Mouse (Mus musculus): ENCODE data around the gene Asb13. TPM values are rescaled to one million over a fixed set of nuclear protein-coding genes. Genes with fewer than 3 reads are reported as not detected.

Gene Asb13
- polyA plus RNA-seq, 1 experiment from 2014 or later: 19.7 TPM

DNA sequence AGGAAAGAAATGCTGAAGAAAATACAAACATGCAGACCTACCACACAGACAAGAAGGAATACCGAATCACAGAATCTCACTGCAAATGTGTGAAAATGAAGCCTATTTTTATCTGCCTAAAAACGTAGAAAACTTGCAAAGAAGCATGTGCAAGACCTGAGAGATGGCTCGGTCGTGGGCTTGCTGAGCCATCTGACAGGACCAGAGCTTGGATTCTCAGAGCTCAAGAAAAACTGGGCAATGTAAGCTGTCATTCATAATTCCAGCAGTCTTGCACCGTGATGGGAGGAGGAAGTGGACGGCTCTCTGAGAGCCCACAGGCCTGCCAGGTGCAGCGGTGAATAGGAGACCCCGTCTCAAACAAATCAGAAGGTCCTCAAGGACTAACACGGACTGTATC is 1.3 kb upstream of the Asb13 start:
- no peaks in the 10 kb centered on the region for H3K4me1 ChIP-seq (replicated peaks; ENCODE audit: control insufficient read depth, insufficient read depth, low read length)
- WGBS: 85% methylated on average over 9 of the region's 9 CpGs
- no peak overlapping the region for H3K4me2 ChIP-seq (ENCODE audit: low read length)
- no peaks in the 10 kb centered on the region for H3K9me3 ChIP-seq (ENCODE audit: control insufficient read depth, low read length)
- no peaks in the 10 kb centered on the region for H3K36me3 ChIP-seq (ENCODE audit: control insufficient read depth, insufficient read depth)
- no peak overlapping the region for H3K9ac ChIP-seq (replicated peaks; ENCODE audit: low read depth, low read length)
- no peak overlapping the region for H3K4me3 ChIP-seq (replicated peaks; ENCODE audit: low read length)
- no peak overlapping the region for H3K27ac ChIP-seq (ENCODE audit: low read length)
- H3K27me3 ChIP-seq (replicated peaks; ENCODE audit: control insufficient read depth, insufficient read depth, low read length): no peaks in the 10 kb centered on the region
- no peak for ATAC-seq

- Histone ChIP-seq H3K27me3 (replicated peaks; ENCODE audit: control insufficient read depth, insufficient read depth, low read length) (no peaks in the 10 kb centered on the region), H3K9ac (replicated peaks; ENCODE audit: low read depth, low read length) (no peak overlapping the region), H3K9me3 (ENCODE audit: control insufficient read depth, low read length) (no peaks in the 10 kb centered on the region), H3K4me2 (ENCODE audit: low read length) (no peak overlapping the region), H3K36me3 (ENCODE audit: control insufficient read depth, insufficient read depth) (no peaks in the 10 kb centered on the region), H3K4me1 (replicated peaks; ENCODE audit: control insufficient read depth, insufficient read depth, low read length) (no peaks in the 10 kb centered on the region), H3K4me3 (replicated peaks; ENCODE audit: low read length) (no peak overlapping the region), H3K27ac (ENCODE audit: low read length) (no peak overlapping the region)
- 44% methylated on average over 6 of the region's 6 CpGs for WGBS
- ATAC-seq: no peak
Measured at GRCm38 (mm10) chr13:3633131-3633530, 701 bp upstream of the Asb13 start.

DNA sequence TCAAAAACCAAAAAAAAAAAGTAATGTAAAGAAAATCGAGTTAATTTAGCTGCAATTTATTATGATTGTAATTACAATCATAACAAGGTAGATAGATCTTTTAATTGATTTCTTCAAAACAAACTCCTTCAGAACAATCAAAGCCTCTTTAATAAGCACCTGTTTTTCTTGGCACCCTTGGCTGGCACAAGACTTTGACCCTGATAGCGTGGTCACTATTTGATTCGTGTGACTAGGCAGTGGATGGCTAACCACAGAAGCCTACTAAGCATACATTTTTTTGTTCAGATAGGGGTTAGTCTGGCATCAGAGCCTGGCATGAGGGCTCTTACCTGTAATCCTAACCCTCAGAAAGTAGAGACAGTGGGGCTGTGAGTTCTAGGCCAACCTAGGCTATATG is 1.2 kb downstream of the Asb13 start:
- Histone ChIP-seq H3K4me2 (ENCODE audit: low read length) (no peak overlapping the region), H3K4me3 (replicated peaks; ENCODE audit: low read length) (no peak overlapping the region)
- WGBS: 91% methylated on average over 3 of the region's 3 CpGs

DNA sequence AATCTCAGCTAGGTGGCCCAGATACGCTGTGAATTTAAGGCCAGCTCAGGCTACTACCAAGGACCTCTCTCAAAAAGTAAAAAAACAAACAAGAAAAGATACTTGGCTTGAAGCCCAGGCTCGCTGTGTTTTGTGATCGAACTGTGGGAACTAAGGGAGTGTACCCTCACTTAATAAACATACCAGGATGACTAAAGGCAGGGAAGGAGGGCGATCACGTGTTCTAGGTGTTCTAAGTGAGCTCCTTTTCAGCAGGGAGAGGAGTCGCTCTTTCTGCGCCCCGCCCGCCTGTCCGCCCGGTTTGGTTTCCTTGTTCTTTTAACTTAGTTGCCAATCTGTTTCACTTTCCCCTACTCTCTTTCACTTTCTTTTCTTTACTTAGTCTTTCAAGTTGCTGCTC is 3.0 kb downstream of the Asb13 start:
- Histone ChIP-seq H3K4me1 (replicated peaks; ENCODE audit: control insufficient read depth, insufficient read depth, low read length) (no peaks in the 10 kb centered on the region), H3K9ac (replicated peaks; ENCODE audit: low read depth, low read length) (no peak overlapping the region), H3K36me3 (ENCODE audit: control insufficient read depth, insufficient read depth) (no peaks in the 10 kb centered on the region), H3K27ac (ENCODE audit: low read length) (no peak overlapping the region), H3K9me3 (ENCODE audit: control insufficient read depth, low read length) (no peaks in the 10 kb centered on the region), H3K4me3 (replicated peaks; ENCODE audit: low read length) (no peak overlapping the region), H3K27me3 (replicated peaks; ENCODE audit: control insufficient read depth, insufficient read depth, low read length) (no peaks in the 10 kb centered on the region), H3K4me2 (ENCODE audit: low read length) (no peak overlapping the region)
- no peak for ATAC-seq
- 62% methylated on average over 11 of the region's 11 CpGs for WGBS

More for the DNA sequence above, 1.2 kb downstream of the Asb13 start:
- Histone ChIP-seq H3K27me3 (replicated peaks; ENCODE audit: control insufficient read depth, insufficient read depth, low read length) (no peaks in the 10 kb centered on the region), H3K4me1 (replicated peaks; ENCODE audit: control insufficient read depth, insufficient read depth, low read length) (no peaks in the 10 kb centered on the region), H3K9ac (replicated peaks; ENCODE audit: low read depth, low read length) (no peak overlapping the region), H3K9me3 (ENCODE audit: control insufficient read depth, low read length) (no peaks in the 10 kb centered on the region), H3K36me3 (ENCODE audit: control insufficient read depth, insufficient read depth) (no peaks in the 10 kb centered on the region), H3K27ac (ENCODE audit: low read length) (no peak overlapping the region)
- ATAC-seq: no peak

DNA sequence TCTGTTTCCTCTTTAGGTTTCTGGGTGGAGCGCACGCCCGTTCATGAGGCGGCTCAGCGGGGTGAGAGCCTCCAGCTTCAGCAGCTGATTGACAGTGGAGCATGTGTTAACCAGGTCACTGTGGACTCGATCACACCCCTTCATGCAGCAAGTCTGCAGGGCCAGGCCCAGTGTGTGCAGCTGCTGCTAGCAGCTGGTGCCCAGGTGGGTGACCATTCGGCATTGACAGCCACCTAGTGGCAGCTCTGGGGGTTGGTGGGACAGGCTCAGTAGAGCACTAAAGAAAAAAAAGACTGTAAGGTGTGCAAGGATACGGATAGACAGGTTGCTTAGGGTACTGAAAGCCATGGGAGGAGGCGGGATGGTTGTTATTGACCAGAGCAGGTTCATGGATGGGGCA is 8.2 kb downstream of the Asb13 start:
- 0 out of 2 replicates have a peak, but pooled peaks cover 4% of the 10 kb centered on the region for H3K36me3 ChIP-seq (ENCODE audit: control insufficient read depth, insufficient read depth)
- ATAC-seq: no peak

GRCm38 (mm10) chr13:3642538-3642937 is 8.7 kb downstream of the Asb13 start:
- Histone ChIP-seq H3K4me2 (ENCODE audit: low read length) (no peak overlapping the region), H3K27ac (ENCODE audit: low read length) (no peak overlapping the region), H3K4me3 (replicated peaks; ENCODE audit: low read length) (no peak overlapping the region), H3K36me3 (ENCODE audit: control insufficient read depth, insufficient read depth) (0 out of 2 replicates have a peak, but pooled peaks cover 4% of the 10 kb centered on the region), H3K9ac (replicated peaks; ENCODE audit: low read depth, low read length) (no peak overlapping the region), H3K9me3 (ENCODE audit: control insufficient read depth, low read length) (peaks cover 3% of the 10 kb centered on the region; the same call in 1 of the 2 replicates), H3K4me1 (replicated peaks; ENCODE audit: control insufficient read depth, insufficient read depth, low read length) (no peaks in the 10 kb centered on the region), H3K27me3 (replicated peaks; ENCODE audit: control insufficient read depth, insufficient read depth, low read length) (no peaks in the 10 kb centered on the region)
- WGBS: 92% methylated on average over 5 of the region's 5 CpGs
- no peak for ATAC-seq

More for the DNA sequence above, 8.2 kb downstream of the Asb13 start:
- no peak overlapping the region for H3K4me2 ChIP-seq (ENCODE audit: low read length)
- 78% methylated on average over 9 of the region's 9 CpGs for WGBS
- no peaks in the 10 kb centered on the region for H3K27me3 ChIP-seq (replicated peaks; ENCODE audit: control insufficient read depth, insufficient read depth, low read length)
- no peaks in the 10 kb centered on the region for H3K4me1 ChIP-seq (replicated peaks; ENCODE audit: control insufficient read depth, insufficient read depth, low read length)
- H3K27ac ChIP-seq (ENCODE audit: low read length): no peak overlapping the region
- H3K9me3 ChIP-seq (ENCODE audit: control insufficient read depth, low read length): peaks cover 3% of the 10 kb centered on the region; the same call in 1 of the 2 replicates
- no peak overlapping the region for H3K4me3 ChIP-seq (replicated peaks; ENCODE audit: low read length)
- H3K9ac ChIP-seq (replicated peaks; ENCODE audit: low read depth, low read length): no peak overlapping the region

GRCm38 (mm10) chr13:3644871-3645270 is 11.0 kb downstream of the Asb13 start:
- Histone ChIP-seq H3K36me3 (ENCODE audit: control insufficient read depth, insufficient read depth) (0 out of 2 replicates have a peak, but pooled peaks cover 4% of the 10 kb centered on the region), H3K9me3 (ENCODE audit: control insufficient read depth, low read length) (peaks cover 3% of the 10 kb centered on the region; the same call in 1 of the 2 replicates), H3K4me1 (replicated peaks; ENCODE audit: control insufficient read depth, insufficient read depth, low read length) (no peaks in the 10 kb centered on the region), H3K27ac (ENCODE audit: low read length) (no peak overlapping the region), H3K27me3 (replicated peaks; ENCODE audit: control insufficient read depth, insufficient read depth, low read length) (no peaks in the 10 kb centered on the region), H3K4me3 (replicated peaks; ENCODE audit: low read length) (no peak overlapping the region), H3K9ac (replicated peaks; ENCODE audit: low read depth, low read length) (no peak overlapping the region), H3K4me2 (ENCODE audit: low read length) (no peak overlapping the region)
- no peak for ATAC-seq
- 94% methylated on average over 5 of the region's 5 CpGs for WGBS

DNA sequence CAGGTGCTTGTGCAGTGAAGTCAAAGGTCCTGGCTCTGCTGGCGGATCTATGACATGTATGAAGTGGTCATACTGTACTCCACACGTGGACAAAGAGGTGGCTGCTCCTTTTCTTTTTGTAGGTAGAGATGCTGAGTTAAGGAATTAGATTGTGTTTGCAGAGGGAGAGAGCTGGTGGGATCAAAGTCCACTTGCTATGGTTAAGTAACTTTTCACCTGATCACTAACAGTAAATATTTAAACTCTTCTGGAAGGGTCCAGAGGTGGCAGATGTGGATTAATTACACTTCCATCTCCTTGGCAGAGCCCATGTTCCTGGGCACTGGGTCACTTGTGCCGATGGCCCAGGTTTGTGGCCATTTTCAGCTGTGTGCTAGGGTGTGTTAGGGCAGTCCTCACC is 12.1 kb downstream of the Asb13 start:
- no peaks in the 10 kb centered on the region for H3K4me1 ChIP-seq (replicated peaks; ENCODE audit: control insufficient read depth, insufficient read depth, low read length)
- H3K9ac ChIP-seq (replicated peaks; ENCODE audit: low read depth, low read length): no peak overlapping the region
- no peak overlapping the region for H3K4me2 ChIP-seq (ENCODE audit: low read length)
- ATAC-seq: no peak
- peaks cover 3% of the 10 kb centered on the region; the same call in 1 of the 2 replicates for H3K9me3 ChIP-seq (ENCODE audit: control insufficient read depth, low read length)
- H3K36me3 ChIP-seq (ENCODE audit: control insufficient read depth, insufficient read depth): peaks cover 8% of the 10 kb centered on the region; the same call in 1 of the 2 replicates
- no peaks in the 10 kb centered on the region for H3K27me3 ChIP-seq (replicated peaks; ENCODE audit: control insufficient read depth, insufficient read depth, low read length)
- 88% methylated on average over 3 of the region's 3 CpGs for WGBS
- no peak overlapping the region for H3K27ac ChIP-seq (ENCODE audit: low read length)
- H3K4me3 ChIP-seq (replicated peaks; ENCODE audit: low read length): no peak overlapping the region

DNA sequence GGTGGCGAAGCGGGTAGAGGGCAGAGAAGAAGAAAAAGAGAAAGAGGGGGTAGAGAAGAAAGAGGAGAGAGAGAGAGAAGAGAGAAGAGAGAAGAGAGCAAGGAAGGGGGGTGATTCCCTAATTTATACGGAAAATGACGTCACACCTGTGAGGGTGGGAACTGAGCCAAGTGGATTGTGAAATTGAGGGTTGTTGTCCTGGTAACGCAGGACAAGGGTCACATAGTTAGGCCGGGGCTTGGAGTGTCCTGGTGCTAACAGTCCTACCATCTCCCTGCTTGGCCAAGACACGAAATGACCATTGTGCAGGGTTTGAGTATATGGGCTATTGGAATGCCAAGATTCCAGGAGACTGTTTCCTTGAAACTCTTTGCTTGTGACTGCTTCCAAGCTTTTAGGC is 12.7 kb downstream of the Asb13 start:
- peaks cover 8% of the 10 kb centered on the region; the same call in 1 of the 2 replicates for H3K36me3 ChIP-seq (ENCODE audit: control insufficient read depth, insufficient read depth)
- H3K4me3 ChIP-seq (replicated peaks; ENCODE audit: low read length): no peak overlapping the region
- no peak for ATAC-seq
- no peaks in the 10 kb centered on the region for H3K4me1 ChIP-seq (replicated peaks; ENCODE audit: control insufficient read depth, insufficient read depth, low read length)
- H3K27me3 ChIP-seq (replicated peaks; ENCODE audit: control insufficient read depth, insufficient read depth, low read length): no peaks in the 10 kb centered on the region
- no peak overlapping the region for H3K9ac ChIP-seq (replicated peaks; ENCODE audit: low read depth, low read length)
- H3K4me2 ChIP-seq (ENCODE audit: low read length): no peak overlapping the region
- H3K27ac ChIP-seq (ENCODE audit: low read length): no peak overlapping the region
- WGBS: 77% methylated on average over 7 of the region's 7 CpGs
- peaks cover 3% of the 10 kb centered on the region; the same call in 1 of the 2 replicates for H3K9me3 ChIP-seq (ENCODE audit: control insufficient read depth, low read length)

DNA sequence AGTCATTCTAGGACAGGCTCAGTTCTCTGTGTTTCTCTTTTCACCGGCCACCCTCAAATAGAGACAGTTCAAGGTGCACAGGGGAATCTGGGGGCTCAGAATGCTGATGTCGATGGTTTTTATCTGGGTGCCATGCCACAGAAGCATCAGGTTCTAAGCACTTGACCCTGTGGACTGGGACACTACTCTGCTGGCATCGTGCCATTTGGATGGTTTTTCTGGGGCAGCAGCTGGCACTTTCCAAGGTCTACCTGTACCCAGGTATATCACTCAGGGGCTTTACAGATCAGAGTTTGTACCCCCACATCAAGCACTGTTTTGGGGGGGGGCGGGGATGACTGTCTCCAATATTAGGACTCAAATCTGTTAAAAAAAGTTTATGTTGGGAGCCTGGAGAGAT is 16.7 kb downstream of the Asb13 start:
- H3K4me3 ChIP-seq (replicated peaks; ENCODE audit: low read length): no peak overlapping the region
- ATAC-seq: no peak
- H3K36me3 ChIP-seq (ENCODE audit: control insufficient read depth, insufficient read depth): peaks cover 8% of the 10 kb centered on the region; the same call in 1 of the 2 replicates
- H3K27ac ChIP-seq (ENCODE audit: low read length): no peak overlapping the region
- H3K27me3 ChIP-seq (replicated peaks; ENCODE audit: control insufficient read depth, insufficient read depth, low read length): no peaks in the 10 kb centered on the region
- peaks cover 3% of the 10 kb centered on the region; the same call in 1 of the 2 replicates for H3K9me3 ChIP-seq (ENCODE audit: control insufficient read depth, low read length)
- no peak overlapping the region for H3K9ac ChIP-seq (replicated peaks; ENCODE audit: low read depth, low read length)
- WGBS: 95% methylated on average over 4 of the region's 4 CpGs
- no peaks in the 10 kb centered on the region for H3K4me1 ChIP-seq (replicated peaks; ENCODE audit: control insufficient read depth, insufficient read depth, low read length)
- no peak overlapping the region for H3K4me2 ChIP-seq (ENCODE audit: low read length)
